Mouse (Mus musculus) heart, adult 2 months (tissue): ENCODE measurements around the gene Egr4.

Source experiments
- CTCF ChIP-seq: fragments of 200-600 bp; IDR thresholded peaks from 2 replicates; pipeline ENCODE4 v1.8.1; 2022; ENCODE audit warnings: antibody characterized with exemption, mild to moderate bottlenecking, moderate library complexity
- EP300 ChIP-seq: fragments of 200-500 bp; IDR thresholded peaks from 2 replicates; pipeline ENCODE4 v1.6.1; 2011; ENCODE audit warnings: low read depth, low read length, control low read depth; ENCODE audit not compliant: insufficient read depth
- POLR2A ChIP-seq: fragments of 200-500 bp; IDR thresholded peaks from 2 replicates; pipeline ENCODE4 v1.6.1; 2011; ENCODE audit warnings: mild to moderate bottlenecking, low read depth, low read length, control low read depth; ENCODE audit not compliant: insufficient read depth

DNA sequence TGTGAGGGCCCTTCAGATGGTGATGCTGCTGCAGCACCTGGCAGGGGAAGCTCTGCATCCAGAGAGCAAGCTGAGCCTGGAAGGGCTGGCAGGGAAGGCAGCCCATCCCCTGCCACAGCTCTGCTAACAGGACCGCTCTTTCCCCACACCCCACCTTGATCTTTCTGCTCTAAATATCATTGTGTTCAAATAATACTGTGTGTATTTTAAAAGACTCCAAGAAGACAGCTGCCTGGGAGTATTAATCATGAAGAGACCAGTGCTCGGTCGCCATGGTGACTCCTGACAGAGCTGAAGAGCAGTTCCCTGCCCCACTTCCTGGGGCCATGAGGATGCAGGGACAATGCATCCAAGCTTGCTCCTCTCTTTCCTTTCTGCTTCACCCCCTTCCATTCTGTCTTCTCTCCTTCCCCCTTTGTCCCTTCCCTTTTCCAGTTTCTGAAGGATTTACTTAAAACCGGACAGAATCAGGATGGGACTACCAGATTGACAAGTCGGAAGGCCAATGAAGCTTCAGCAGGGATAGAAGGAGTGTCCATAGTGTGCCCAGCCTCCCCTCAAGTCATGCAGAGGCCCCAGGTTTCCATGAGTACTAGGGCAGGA lies 4.8 kb upstream of the Egr4 start:
- TF ChIP-seq CTCF (no peak), POLR2A (no peak), EP300 (no peak)
